Mouse (Mus musculus) CH12.LX (cell line): ENCODE data around the gene Sdr39u1.

Source experiments
- CHD1 ChIP-seq: IDR thresholded peaks from 2 replicates; pipeline ENCODE4 v1.6.1; 2012; ENCODE audit warnings: low read depth, low read length, improper control_type of control experiment, inconsistent platforms
- CTCF ChIP-seq, 2 experiments: IDR thresholded peaks in 1 of 2; conservative IDR thresholded peaks in 1 of 2; 2 replicates each; pipeline ENCODE4 v1.5.1; 2011 to 2012; ENCODE audit warnings: low read depth in 2 of 2, low read length in 2 of 2, improper control_type of control experiment in 1 of 2, inconsistent platforms in 1 of 2, mild to moderate bottlenecking in 1 of 2, moderate library complexity in 1 of 2
- PAX5 ChIP-seq: IDR thresholded peaks from 2 replicates; pipeline ENCODE4 v1.6.1; 2012; ENCODE audit warnings: low read length, inconsistent platforms, mixed read lengths
- POLR2A ChIP-seq: IDR thresholded peaks from 2 replicates; pipeline ENCODE4 v1.6.1; 2011; ENCODE audit warnings: low read depth, mild to moderate bottlenecking, improper control_type of control experiment, low read length
- POLR2AphosphoS2 ChIP-seq: IDR thresholded peaks from 2 replicates; pipeline ENCODE4 v1.6.1; 2011; ENCODE audit warnings: low read depth, low read length, improper control_type of control experiment
- USF1 ChIP-seq: IDR thresholded peaks from 2 replicates; pipeline ENCODE4 v1.6.1; 2014; ENCODE audit warnings: low read depth, mild to moderate bottlenecking, inconsistent platforms, low read length, improper control_type of control experiment
- ZC3H11A ChIP-seq: IDR thresholded peaks from 2 replicates; pipeline ENCODE4 v1.6.1; 2012; ENCODE audit warnings: low read depth, mild to moderate bottlenecking, inconsistent platforms, low read length, improper control_type of control experiment
- ZNF384 ChIP-seq: IDR thresholded peaks from 2 replicates; pipeline ENCODE4 v1.6.1; 2012; ENCODE audit warnings: low read depth, low read length, improper control_type of control experiment, inconsistent platforms

GRCm38 (mm10) chr14:55862970-55863369 lies 37.1 kb downstream of the Sdr39u1 start:
- no peak for TF ChIP-seq ZNF384
- TF ChIP-seq POLR2A = no peak
- TF ChIP-seq POLR2AphosphoS2 = no peak
- TF ChIP-seq USF1 = no peak
- no peak for TF ChIP-seq CTCF (conservative IDR thresholded peaks at IDR 0.05 in 1 of 2, IDR thresholded peaks at IDR 0.05 in 1 of 2; ENCODE audit: low read depth in 2 of 2, low read length in 2 of 2)
- no peak for TF ChIP-seq CHD1
- TF ChIP-seq ZC3H11A = no peak
- TF ChIP-seq PAX5 = no peak
